14 mouse cellular contexts compared by ENCODE assay signal in genomic region chr2:158615161-158615680, GRCm38 (mm10). TPM values are rescaled to one million over a fixed set of nuclear protein-coding genes. Genes with fewer than 3 reads are reported as not detected.
DNase-seq lines count a peak whose midpoint lies in the region; ATAC-seq lines count a peak whose summit lies in the region.
"Had no signal": no experiment of that assay in that cellular context is flagged by ENCODE, and none has a peak within 500 bp of the region (broad histone marks: within the 10 kb centered on the region; RNA-seq: fewer than 3 reads in every experiment).

No protein-coding gene starts in this region.

- no peak overlapping the region for H3K9ac ChIP-seq in heart, embryonic 16.5 days (ENCODE audit: low read length)
- peak overlapping the region; percentile 70 for H3K9ac ChIP-seq in forebrain, embryonic 15.5 days (replicated peaks)
- H3K9ac ChIP-seq in liver, embryonic 12.5 days = no peak overlapping the region
- peak overlapping the region; percentile 70 for H3K9ac ChIP-seq in neural tube, embryonic 12.5 days
- H3K9ac ChIP-seq: lung, embryonic 14.5 days had no signal

- peaks cover 94% of the 10 kb centered on the region for H3K27me3 ChIP-seq in heart, embryonic 16.5 days (ENCODE audit: control insufficient read depth, insufficient read depth, low read length)
- peaks cover 59% of the 10 kb centered on the region for H3K27me3 ChIP-seq in forebrain, embryonic 15.5 days
- peaks cover 100% of the 10 kb centered on the region for H3K27me3 ChIP-seq in liver, embryonic 12.5 days (replicated peaks)
- H3K27me3 ChIP-seq in neural tube, embryonic 12.5 days (replicated peaks) = peaks cover 95% of the 10 kb centered on the region

- H3K9me3 ChIP-seq in heart, embryonic 16.5 days (replicated peaks; ENCODE audit: control insufficient read depth, low read length) = no peaks in the 10 kb centered on the region
- H3K9me3 ChIP-seq in forebrain, embryonic 15.5 days = no peaks in the 10 kb centered on the region
- no peaks in the 10 kb centered on the region for H3K9me3 ChIP-seq in liver, embryonic 12.5 days (replicated peaks)
- no peaks in the 10 kb centered on the region for H3K9me3 ChIP-seq in neural tube, embryonic 12.5 days

- peak overlapping the region; percentile 7 for H3K4me3 ChIP-seq in heart, embryonic 16.5 days (ENCODE audit: low read length)
- H3K4me3 ChIP-seq in forebrain, embryonic 15.5 days = peak overlapping the region; percentile 59
- H3K4me3 ChIP-seq in liver, embryonic 12.5 days = no peak overlapping the region
- H3K4me3 ChIP-seq in neural tube, embryonic 12.5 days = peak overlapping the region; percentile 51
- H3K4me3 ChIP-seq: layer of hippocampus, adult 2 months had no signal

- intact Hi-C loops in heart, postnatal 14 days (cut with DNase I) = no loop called here
- intact Hi-C loops in gastrocnemius, postnatal 14 days (cut with DNase I; ENCODE audit: low total_unique reads) = no loop called here

- H3K4me2 ChIP-seq in heart, embryonic 16.5 days (ENCODE audit: low read depth, low read length) = no peak overlapping the region; the same call in 1 of the 2 replicates
- peak overlapping the region; percentile 45 for H3K4me2 ChIP-seq in forebrain, embryonic 15.5 days (replicated peaks)
- 0 out of 2 replicates have a peak overlapping the region, but pooled peaks have one; percentile 5 for H3K4me2 ChIP-seq in liver, embryonic 12.5 days
- peak overlapping the region; percentile 56 for H3K4me2 ChIP-seq in neural tube, embryonic 12.5 days (replicated peaks)

- no peaks in the 10 kb centered on the region for H3K36me3 ChIP-seq in heart, embryonic 16.5 days (ENCODE audit: control insufficient read depth, insufficient read depth)
- H3K36me3 ChIP-seq in forebrain, embryonic 15.5 days = no peaks in the 10 kb centered on the region
- no peaks in the 10 kb centered on the region for H3K36me3 ChIP-seq in liver, embryonic 12.5 days
- no peaks in the 10 kb centered on the region for H3K36me3 ChIP-seq in neural tube, embryonic 12.5 days

- H3K4me1 ChIP-seq in heart, embryonic 16.5 days (ENCODE audit: control insufficient read depth, insufficient read depth, low read length) = 0 out of 2 replicates have a peak, but pooled peaks cover 2% of the 10 kb centered on the region
- peaks cover 39% of the 10 kb centered on the region for H3K4me1 ChIP-seq in forebrain, embryonic 15.5 days
- peaks cover 23% of the 10 kb centered on the region for H3K4me1 ChIP-seq in liver, embryonic 12.5 days
- peaks cover 22% of the 10 kb centered on the region for H3K4me1 ChIP-seq in neural tube, embryonic 12.5 days

- no peak for ATAC-seq in heart, embryonic 16.5 days (replicated peaks; ENCODE audit: extremely low read depth, insufficient read depth, low FRiP score)
- ATAC-seq in forebrain, embryonic 15.5 days (replicated peaks) = no peak
- ATAC-seq in liver, embryonic 12.5 days = no peak
- no peak for ATAC-seq in neural tube, embryonic 12.5 days (ENCODE audit: low FRiP score, low read depth)
- ATAC-seq: CD4-positive, CD25-positive, alpha-beta regulatory T cell, adult 4 months had no signal

- no peak for DNase-seq in heart, postnatal 14 days
- DNase-seq in frontal cortex, adult 2 months (ENCODE audit: extremely low spot score in 1 of 2, low spot score in 1 of 2) = no peak
- DNase-seq in gastrocnemius, postnatal 14 days = no peak
- DNase-seq in ovary, adult 18-20 months (ENCODE audit: low spot score) = no peak
- DNase-seq: adrenal gland, adult 2 months; cerebellum, postnatal 25 days; gastrocnemius, postnatal 10 days; lung, embryonic 14.5 days had no signal

- 2% methylated on average over 24 of the region's 24 CpGs for WGBS in heart, embryonic 16.5 days
- 2% methylated on average over 24 of the region's 24 CpGs for WGBS in forebrain, embryonic 15.5 days
- 3% methylated on average over 24 of the region's 24 CpGs for WGBS in liver, embryonic 12.5 days (ENCODE audit: insufficient replicate concordance)
- WGBS in neural tube, embryonic 12.5 days = under 1% methylated on average over 24 of the region's 24 CpGs

- no peak overlapping the region for H3K27ac ChIP-seq in heart, embryonic 16.5 days (ENCODE audit: low read length)
- H3K27ac ChIP-seq in forebrain, embryonic 15.5 days (replicated peaks) = peak overlapping the region; percentile 25; the same call in 1 of the 2 replicates
- no peak overlapping the region for H3K27ac ChIP-seq in liver, embryonic 12.5 days
- 0 out of 2 replicates have a peak overlapping the region, but pooled peaks have one; percentile 4 for H3K27ac ChIP-seq in neural tube, embryonic 12.5 days
- H3K27ac ChIP-seq: layer of hippocampus, adult 2 months had no signal

RNA-seq across cellular contexts. Expression of gene Slc32a1, which starts 4.7 kb away (rescaled TPM):
- polyA plus RNA-seq in heart, embryonic 16.5 days (2015; fragmentation: Nextera tagmentation; extraction: Ambion mirVana) = not detected in 2 replicates
- total RNA-seq in heart, postnatal 14 days (2021) = not detected
- 7.1 and 7.4 TPM in 2 replicates for polyA plus RNA-seq in forebrain, embryonic 15.5 days (2015; fragmentation: Nextera tagmentation; extraction: Ambion mirVana)
- polyA plus RNA-seq in liver, embryonic 12.5 days (2016; fragmentation: Nextera tagmentation; extraction: Ambion mirVana) = not detected in 2 replicates
- 3.5 and 4.4 TPM in 2 replicates for polyA plus RNA-seq in neural tube, embryonic 12.5 days (2016; fragmentation: Nextera tagmentation; extraction: Ambion mirVana)
- polyA plus RNA-seq in frontal cortex, adult 2 months (2012; rRNA removed) = 157 and 175 TPM in 2 replicates
- not detected for total RNA-seq in gastrocnemius, postnatal 14 days (2021)
- total RNA-seq: adrenal gland, adult 2 months had no signal
- polyA plus RNA-seq: adrenal gland, adult 2 months; CD4-positive, CD25-positive, alpha-beta regulatory T cell, adult 4 months; lung, embryonic 14.5 days had no signal

RNA-seq across cellular contexts. Expression of gene Actr5, which starts 9.5 kb away (rescaled TPM):
- polyA plus RNA-seq in heart, embryonic 16.5 days (2015; fragmentation: Nextera tagmentation; extraction: Ambion mirVana) = 5.6 and 6.1 TPM in 2 replicates
- 1 to 10 TPM; 6.9 to 8.9 TPM for total RNA-seq in heart, postnatal 14 days (2021)
- 13.4 and 14.7 TPM in 2 replicates for polyA plus RNA-seq in forebrain, embryonic 15.5 days (2015; fragmentation: Nextera tagmentation; extraction: Ambion mirVana)
- polyA plus RNA-seq in liver, embryonic 12.5 days (2016; fragmentation: Nextera tagmentation; extraction: Ambion mirVana) = 12.5 and 13.3 TPM in 2 replicates
- polyA plus RNA-seq in neural tube, embryonic 12.5 days (2016; fragmentation: Nextera tagmentation; extraction: Ambion mirVana) = 20.3 and 20.5 TPM in 2 replicates
- polyA plus RNA-seq in frontal cortex, adult 2 months (2012; rRNA removed) = 10.0 and 10.9 TPM in 2 replicates
- total RNA-seq in gastrocnemius, postnatal 14 days (2021) = 1 to 10 TPM; 3.2 to 4.1 TPM

RNA-seq across cellular contexts. Expression of gene Ppp1r16b, which starts 50.0 kb away (rescaled TPM):
- polyA plus RNA-seq in heart, embryonic 16.5 days (2015; fragmentation: Nextera tagmentation; extraction: Ambion mirVana) = 7.1 and 8.2 TPM in 2 replicates
- 10 to 100 TPM; 17.0 to 20.2 TPM for total RNA-seq in heart, postnatal 14 days (2021)
- 22.1 and 24.4 TPM in 2 replicates for polyA plus RNA-seq in forebrain, embryonic 15.5 days (2015; fragmentation: Nextera tagmentation; extraction: Ambion mirVana)
- polyA plus RNA-seq in liver, embryonic 12.5 days (2016; fragmentation: Nextera tagmentation; extraction: Ambion mirVana) = 1.9 and 2.0 TPM in 2 replicates
- polyA plus RNA-seq in neural tube, embryonic 12.5 days (2016; fragmentation: Nextera tagmentation; extraction: Ambion mirVana) = 4.2 and 4.5 TPM in 2 replicates
- polyA plus RNA-seq in frontal cortex, adult 2 months (2012; rRNA removed) = 38.4 and 43.2 TPM in 2 replicates
- total RNA-seq in gastrocnemius, postnatal 14 days (2021) = 1 to 10 TPM; 7.5 to 8.8 TPM

Comparison
In these comparisons a context has a peak if more than half of its experiments do, and no peak if none do; other contexts are left out.
1. H3K27ac ChIP-seq: peak in forebrain, embryonic 15.5 days (single experiment) and neural tube, embryonic 12.5 days (single experiment); none in heart, embryonic 16.5 days (single experiment) and liver, embryonic 12.5 days (single experiment).
2. H3K9ac ChIP-seq: peak in forebrain, embryonic 15.5 days (single experiment) and neural tube, embryonic 12.5 days (single experiment); none in heart, embryonic 16.5 days (single experiment) and liver, embryonic 12.5 days (single experiment).
3. RNA of gene Slc32a1, which starts 4.7 kb away (polyA plus RNA-seq): 157 to 175 TPM in frontal cortex, adult 2 months; 7.1 to 7.4 TPM in forebrain, embryonic 15.5 days, 3.5 to 4.4 TPM in neural tube, embryonic 12.5 days, not detected in heart, embryonic 16.5 days and not detected in liver, embryonic 12.5 days; every median in the first group is over 10 times any median in the second.